Mouse (Mus musculus) thymus, postnatal 4 days (tissue): ENCODE data around the gene Pde8b.

Source experiments
- DNase-seq: peaks from one replicate; pipeline ENCODE4 v3.0.0; 2021

Pde8b gene

GRCm38 (mm10) chr13:95131848-95132247 is 118.3 kb downstream of the Pde8b start:
- no peak for DNase-seq

- no peak for DNase-seq
Observed at GRCm38 (mm10) chr13:95131041-95131440, 119.1 kb downstream of the Pde8b start.

- DNase-seq = no peak
Observed at GRCm38 (mm10) chr13:95127288-95127687, 122.8 kb downstream of the Pde8b start.

GRCm38 (mm10) chr13:95126801-95127200 is 123.3 kb downstream of the Pde8b start:
- no peak for DNase-seq

- DNase-seq = no peak
Observed at GRCm38 (mm10) chr13:95125546-95126215, 124.5 kb downstream of the Pde8b start.

- DNase-seq = no peak
Observed at GRCm38 (mm10) chr13:95120570-95120969, 129.6 kb downstream of the Pde8b start.

GRCm38 (mm10) chr13:95113763-95114162 is 136.4 kb downstream of the Pde8b start:
- no peak for DNase-seq

GRCm38 (mm10) chr13:95109555-95109954 is 140.6 kb downstream of the Pde8b start:
- DNase-seq = no peak

GRCm38 (mm10) chr13:95108035-95108434 is 142.1 kb downstream of the Pde8b start:
- no peak for DNase-seq

- no peak for DNase-seq
Observed at GRCm38 (mm10) chr13:95104865-95105264, 145.3 kb downstream of the Pde8b start.

- DNase-seq = no peak
Observed at GRCm38 (mm10) chr13:95102985-95103590, 147.0 kb downstream of the Pde8b start.

- no peak for DNase-seq
Observed at GRCm38 (mm10) chr13:95101315-95101714, 148.8 kb downstream of the Pde8b start.

GRCm38 (mm10) chr13:95098931-95099720 is 151.0 kb downstream of the Pde8b start:
- no peak for DNase-seq

GRCm38 (mm10) chr13:95096646-95097045 is 153.5 kb downstream of the Pde8b start:
- no peak for DNase-seq

- no peak for DNase-seq
Observed at GRCm38 (mm10) chr13:95095860-95096259, 154.3 kb downstream of the Pde8b start.

- DNase-seq = no peak
Observed at GRCm38 (mm10) chr13:95091546-95092445, 158.3 kb downstream of the Pde8b start.

- no peak for DNase-seq
Observed at GRCm38 (mm10) chr13:95087358-95087787, 162.8 kb downstream of the Pde8b start.

- DNase-seq = no peak
Observed at GRCm38 (mm10) chr13:95086033-95086432, 164.1 kb downstream of the Pde8b start.

- DNase-seq = no peak
Observed at GRCm38 (mm10) chr13:95082611-95083010, 167.5 kb downstream of the Pde8b start.

GRCm38 (mm10) chr13:95081082-95081481 is 169.1 kb downstream of the Pde8b start:
- no peak for DNase-seq

GRCm38 (mm10) chr13:95078492-95078891 is 171.6 kb downstream of the Pde8b start:
- no peak for DNase-seq

GRCm38 (mm10) chr13:95077688-95078087 is 172.4 kb downstream of the Pde8b start:
- no peak for DNase-seq

GRCm38 (mm10) chr13:95076142-95076541 is 174.0 kb downstream of the Pde8b start:
- no peak for DNase-seq
